Mouse (Mus musculus) left cerebral cortex, postnatal 14 days (tissue): ENCODE results near the gene Rere. TPM values are rescaled to one million over a fixed set of nuclear protein-coding genes. Genes with fewer than 3 reads are reported as not detected.

Source experiments
- DNase-seq, 2 experiments: peaks; one replicate each; pipeline ENCODE4 v3.0.0; 2021 to 2022; ENCODE audit warnings: low spot score in 2 of 2, mixed read lengths in 1 of 2
- intact Hi-C: fragments of 180-260 bp; cut with DNase I; formaldehyde crosslinking; loops from one replicate; pipeline ENCODE4 v1.15.1; 2025
- total RNA-seq, 2 experiments: library from RNA; stranded (reverse); gene quantifications; 2 replicates each; pipeline ENCODE4 v1.2.3; 2021

Rere gene
- total RNA-seq, 2 experiments from 2014 or later, result 95.6 to 100 TPM

DNA sequence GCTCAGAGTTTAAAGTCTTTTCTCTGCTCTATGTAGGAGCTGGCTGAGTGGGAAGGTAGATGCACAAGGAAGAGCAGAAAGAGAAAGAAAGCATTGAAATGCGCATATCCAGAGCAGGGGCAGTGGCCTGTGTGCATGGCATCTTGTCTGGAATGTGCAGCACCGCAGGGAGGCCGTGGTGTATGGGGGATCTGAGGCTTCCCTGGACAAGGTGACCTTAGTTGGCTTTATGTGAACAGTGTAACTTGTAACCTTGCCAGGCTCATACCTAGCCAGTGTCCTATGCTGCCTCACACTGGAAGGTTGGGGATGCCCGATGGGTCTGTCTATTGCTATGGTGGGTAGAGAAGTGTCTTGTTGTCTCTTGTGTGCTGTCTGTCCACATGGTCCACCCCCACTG, 165.2 kb downstream of the Rere start:
- intact Hi-C loops, result no loop called here
- no peak for DNase-seq

GRCm38 (mm10) chr4:150447517-150447916, 166.1 kb downstream of the Rere start:
- no peak for DNase-seq
- intact Hi-C loops, result no loop called here

DNA sequence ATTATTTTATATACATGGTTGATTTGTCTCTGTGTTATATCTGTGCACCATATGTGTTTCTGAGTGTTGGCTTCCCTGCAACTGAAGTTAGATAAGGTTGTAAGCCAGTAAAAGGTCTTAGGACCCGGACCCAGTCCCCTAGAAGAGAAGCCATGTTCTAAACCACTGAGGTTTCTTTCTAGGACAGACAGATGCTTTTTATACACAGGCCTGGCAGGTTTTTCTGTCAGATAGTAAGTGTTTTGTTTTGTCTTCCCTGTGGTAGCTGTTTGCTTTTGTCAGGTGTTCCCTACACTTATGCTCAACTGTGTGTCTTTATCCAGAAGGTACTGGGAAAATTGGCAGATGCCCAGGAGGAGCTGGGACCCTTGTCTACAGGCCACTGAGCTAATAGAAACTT, 167.0 kb downstream of the Rere start:
- intact Hi-C loops, result no loop called here
- no peak for DNase-seq

DNA sequence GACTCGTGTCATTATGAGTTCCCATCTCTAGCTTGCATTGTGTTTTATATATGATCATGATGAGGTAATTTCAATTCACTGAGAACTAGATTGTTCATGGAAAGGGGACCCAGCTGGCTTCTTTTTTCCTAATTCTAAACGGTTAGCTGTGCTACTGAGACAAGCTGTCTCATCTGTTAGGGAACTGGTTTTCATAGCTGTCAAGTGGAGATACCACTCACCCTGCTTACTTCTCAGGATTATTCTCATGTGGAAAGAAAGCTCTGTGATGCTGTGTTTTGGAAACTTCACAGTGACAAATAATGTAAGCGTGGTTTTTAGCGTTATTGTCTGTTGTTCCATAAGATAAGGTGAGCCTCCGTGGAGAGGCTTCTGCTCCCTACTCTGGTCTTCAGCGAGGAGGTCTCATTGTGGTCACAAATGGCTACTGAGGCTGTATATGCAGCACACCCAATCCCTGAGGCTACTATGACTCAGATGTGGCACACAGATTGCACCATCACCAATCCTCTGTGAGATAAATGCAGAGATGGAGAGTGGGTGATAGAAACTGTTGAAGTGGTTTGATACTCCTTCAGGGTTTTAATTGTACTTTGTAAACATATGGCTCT, 168.7 kb downstream of the Rere start:
- DNase-seq, result no peak
- intact Hi-C loops, result no loop called here

DNA sequence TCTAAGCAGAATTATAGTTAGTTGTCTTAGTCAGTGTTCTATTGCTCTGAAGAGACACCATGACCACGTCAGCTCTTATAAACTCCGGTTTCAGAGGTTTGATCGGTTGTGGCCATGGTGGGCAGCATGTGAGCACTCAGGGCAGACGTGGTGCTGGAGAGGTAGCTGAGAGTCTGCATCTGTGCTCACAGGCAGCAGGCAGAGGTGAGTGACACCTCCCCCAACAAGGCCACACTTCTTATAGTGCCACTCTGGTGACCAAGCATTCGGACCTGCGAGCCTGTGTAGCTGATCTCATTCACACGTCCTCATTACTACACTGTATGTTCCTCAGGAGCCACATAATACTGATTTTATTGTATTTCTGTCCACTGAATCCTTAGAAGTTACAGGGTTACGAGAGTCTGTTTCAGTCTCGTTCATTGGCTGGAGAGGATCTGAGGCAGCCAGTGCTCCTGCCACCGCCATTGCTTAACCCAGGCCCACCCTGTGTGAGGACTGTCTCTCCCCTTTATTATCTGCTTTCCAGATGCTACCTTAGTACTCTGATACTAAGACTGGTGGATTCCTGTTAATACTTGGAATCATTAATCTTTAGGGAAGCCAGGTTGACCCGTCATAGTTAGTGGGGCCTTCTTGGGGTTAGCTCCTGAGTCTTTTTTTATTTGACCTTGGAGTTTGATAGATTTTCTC, 170.9 kb downstream of the Rere start:
- DNase-seq, result no peak
- intact Hi-C loops, result no loop called here

- intact Hi-C loops, result no loop called here
- no peak for DNase-seq
These were observed 173.3 kb downstream of the Rere start for GRCm38 (mm10) chr4:150454571-150455306.

DNA sequence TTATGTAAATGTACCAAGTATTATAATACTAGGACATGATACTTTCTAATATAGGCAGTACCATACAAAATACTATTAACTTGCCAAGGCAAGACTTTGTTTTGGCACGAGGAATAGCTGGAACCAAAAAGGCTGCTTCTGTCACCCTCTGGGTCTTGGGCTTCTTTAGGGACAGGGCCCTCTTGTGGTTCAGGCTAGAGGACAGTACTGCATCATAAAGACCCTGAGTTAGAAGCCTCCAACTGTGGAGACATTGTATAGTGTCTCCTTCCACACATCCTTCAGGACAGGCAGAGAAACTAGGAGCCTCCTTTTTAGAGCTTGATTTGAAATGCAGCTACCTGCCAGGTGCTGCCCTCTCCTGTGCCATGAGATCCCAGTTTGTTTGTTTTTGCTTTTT, 174.3 kb downstream of the Rere start:
- no peak for DNase-seq
- intact Hi-C loops, result no loop called here

GRCm38 (mm10) chr4:150456452-150456851, 175.0 kb downstream of the Rere start:
- no peak for DNase-seq
- intact Hi-C loops, result no loop called here

GRCm38 (mm10) chr4:150456886-150457285, 175.4 kb downstream of the Rere start:
- DNase-seq, result no peak
- intact Hi-C loops, result no loop called here

DNA sequence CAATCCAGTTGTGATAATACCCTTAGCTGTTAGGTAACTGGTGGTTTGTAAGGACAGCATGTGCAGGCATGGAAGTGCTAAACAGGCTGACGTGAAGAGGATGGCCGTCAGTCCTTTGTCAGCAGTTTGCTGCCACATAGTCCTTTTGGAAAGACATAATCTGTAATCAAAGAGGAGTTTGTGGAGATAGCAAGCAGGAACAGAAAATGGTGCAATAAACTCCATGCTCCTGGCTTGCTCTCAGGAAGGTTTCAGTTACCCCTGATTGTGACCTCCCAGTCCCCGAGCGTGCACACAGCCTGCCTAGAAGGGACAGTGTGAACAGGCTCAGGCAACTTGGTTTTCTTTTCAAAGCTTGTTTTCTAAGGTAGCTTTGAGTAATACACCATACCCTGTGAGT, 175.9 kb downstream of the Rere start:
- DNase-seq, result no peak
- intact Hi-C loops, result no loop called here

- intact Hi-C loops, result no loop called here
These were observed 176.3 kb downstream of the Rere start for GRCm38 (mm10) chr4:150457771-150458170.

GRCm38 (mm10) chr4:150459022-150459794, 177.8 kb downstream of the Rere start:
- DNase-seq, result peak in 1 of 2 experiments; percentile 32
- intact Hi-C loops, result no loop called here

More at GRCm38 (mm10) chr4:150457771-150458170, 176.3 kb downstream of the Rere start:
- no peak for DNase-seq

- intact Hi-C loops, result no loop called here
- DNase-seq, result no peak
These were observed 179.0 kb downstream of the Rere start for GRCm38 (mm10) chr4:150460451-150460850.

- intact Hi-C loops, result no loop called here
- no peak for DNase-seq
These were observed 179.6 kb downstream of the Rere start for GRCm38 (mm10) chr4:150461011-150461410.

DNA sequence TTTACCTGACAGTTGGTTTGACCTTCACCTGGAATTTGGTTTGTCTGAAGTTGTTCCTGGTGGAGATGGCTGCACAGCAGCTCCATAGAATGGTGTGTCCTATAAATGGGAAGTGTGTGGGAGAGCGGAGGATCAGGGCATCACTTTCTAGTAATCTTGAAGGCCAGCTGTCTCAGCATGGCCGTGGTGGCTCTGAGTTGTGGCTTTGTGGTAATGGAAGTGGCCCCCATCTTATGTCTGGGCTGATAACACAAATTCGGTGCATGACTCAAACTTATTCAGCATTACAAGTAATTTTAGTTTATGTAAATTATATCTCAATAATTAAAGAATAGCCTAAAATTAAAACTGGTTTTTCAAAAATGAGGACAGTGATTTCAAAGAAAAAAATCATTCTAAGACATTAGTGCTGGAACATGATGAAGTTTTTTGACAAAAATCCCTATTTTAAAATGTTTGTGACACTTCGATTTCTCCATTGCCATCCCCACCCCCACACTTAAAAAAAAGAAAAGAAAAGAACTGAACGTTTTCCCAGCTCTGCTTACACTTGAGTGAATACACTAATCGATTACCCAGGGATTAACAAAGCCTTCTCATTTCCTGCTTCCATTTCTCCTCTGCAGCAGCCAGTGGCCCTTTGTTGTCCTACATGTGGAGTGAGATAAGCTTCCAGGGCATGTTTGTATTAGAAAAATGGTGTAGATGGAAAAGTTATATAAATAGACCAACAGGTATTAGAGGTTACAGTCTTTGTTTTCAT, 180.2 kb downstream of the Rere start:
- DNase-seq, result no peak
- intact Hi-C loops, result no loop called here

GRCm38 (mm10) chr4:150462367-150462766, 180.9 kb downstream of the Rere start:
- intact Hi-C loops, result no loop called here
- peak; percentile 60 to 72 for DNase-seq

- peak; percentile 52 to 65 for DNase-seq
These were observed 184.3 kb downstream of the Rere start for GRCm38 (mm10) chr4:150465759-150466158.

GRCm38 (mm10) chr4:150469274-150469673, 187.8 kb downstream of the Rere start:
- no peak for DNase-seq
- intact Hi-C loops, result loop anchor here (5.0 kb wide), 2 partner anchors 122 to 187 kb away; partner anchors contain the start of gene Rere

More at GRCm38 (mm10) chr4:150465759-150466158, 184.3 kb downstream of the Rere start:
- intact Hi-C loops, result loop anchor here (2.0 to 5.0 kb wide), 3 partner anchors 118 to 209 kb away; partner anchors contain the start of gene Rere
